Mouse (Mus musculus): ENCODE results near the gene Bgn.

Gene Bgn

DNA sequence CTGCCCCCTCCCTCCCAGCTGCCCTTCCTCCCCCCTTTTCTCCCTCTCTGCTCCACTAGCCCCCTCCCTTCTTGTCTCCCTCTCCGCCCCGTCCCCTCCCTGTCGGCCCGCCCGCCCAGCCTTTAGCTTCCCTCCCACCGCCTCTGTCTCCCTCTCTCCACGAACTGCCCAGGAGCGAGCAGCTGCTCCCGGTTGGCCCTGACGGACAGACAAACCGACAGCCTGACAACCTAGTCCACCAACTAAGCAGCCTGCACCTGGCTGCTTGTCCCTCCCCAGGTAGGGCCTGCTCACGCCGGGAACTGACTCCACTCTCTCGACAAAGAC is at the start of gene Bgn:
Bgn (plus strand) TSS at position 119 of the 327 bp plus-strand sequence.
- DNase-seq (ENCODE audit: low spot score), result no peak

- no peak for DNase-seq (ENCODE audit: low spot score)
Observed at GRCm38 (mm10) chrX:73435252-73435651, 48.1 kb upstream of the Bgn start, which contains the start of gene Trex2. Gene Trex2, minus strand, starts transcription at chrX:73435344.

- no peak for DNase-seq (ENCODE audit: low spot score)
Observed at GRCm38 (mm10) chrX:73441428-73441827, 42.0 kb upstream of the Bgn start.

GRCm38 (mm10) chrX:73451949-73452348 is 31.5 kb upstream of the Bgn start:
- DNase-seq (ENCODE audit: low spot score), result no peak

DNA sequence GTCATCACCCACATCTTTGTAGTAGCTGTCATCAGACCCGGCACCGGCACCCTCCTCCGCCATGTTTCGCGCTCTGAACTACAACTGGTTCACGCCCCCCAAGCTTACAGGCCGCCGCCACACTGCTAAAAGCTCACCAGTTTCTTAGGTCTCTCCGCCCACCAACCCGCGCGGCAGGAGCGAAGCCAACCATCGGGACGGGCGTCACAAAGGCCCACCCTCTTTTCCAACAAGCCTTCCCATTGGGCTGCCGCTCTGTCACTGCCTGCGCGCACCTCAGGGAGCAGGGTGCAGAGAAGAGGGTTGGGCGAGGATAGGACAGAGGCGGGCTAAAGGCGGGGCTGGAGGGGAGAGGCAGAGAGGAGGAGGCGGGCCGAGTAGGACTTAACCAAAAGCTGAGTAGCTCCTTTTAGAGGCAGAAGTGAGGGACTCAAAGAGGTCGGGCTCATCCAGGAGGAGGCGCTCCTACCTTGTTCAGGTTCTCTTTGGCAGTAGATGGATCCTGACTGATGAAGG is 24.5 kb upstream of the Bgn start, which contains the start of gene Haus7:
Haus7 (minus strand) TSS at position 168 of the 516 bp plus-strand sequence.
- DNase-seq (ENCODE audit: low spot score), result peak; percentile 94

DNA sequence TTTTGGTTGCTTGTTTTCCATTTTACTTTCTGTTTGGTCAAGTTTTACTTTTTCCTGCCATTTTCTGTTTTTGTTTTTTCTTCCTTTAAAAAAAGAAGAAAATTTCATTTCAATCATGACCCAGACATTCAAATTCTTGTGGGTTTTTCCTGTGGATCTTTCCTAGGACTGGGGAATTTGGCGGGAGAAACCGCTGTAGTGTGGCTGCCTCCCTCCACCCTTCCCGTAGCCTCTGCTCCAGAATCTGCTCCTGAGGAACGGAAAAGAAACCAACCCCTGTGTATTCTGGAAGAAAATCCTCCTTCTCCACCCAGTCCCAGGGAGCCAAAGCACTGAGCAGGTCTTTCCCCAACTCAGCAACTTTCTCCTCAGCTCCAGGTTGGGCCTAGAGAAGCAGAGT is 22.6 kb upstream of the Bgn start:
- no peak for DNase-seq (ENCODE audit: low spot score)

GRCm38 (mm10) chrX:73465483-73466186 is 17.8 kb upstream of the Bgn start:
- peak; percentile 23 for DNase-seq (ENCODE audit: low spot score)

DNA sequence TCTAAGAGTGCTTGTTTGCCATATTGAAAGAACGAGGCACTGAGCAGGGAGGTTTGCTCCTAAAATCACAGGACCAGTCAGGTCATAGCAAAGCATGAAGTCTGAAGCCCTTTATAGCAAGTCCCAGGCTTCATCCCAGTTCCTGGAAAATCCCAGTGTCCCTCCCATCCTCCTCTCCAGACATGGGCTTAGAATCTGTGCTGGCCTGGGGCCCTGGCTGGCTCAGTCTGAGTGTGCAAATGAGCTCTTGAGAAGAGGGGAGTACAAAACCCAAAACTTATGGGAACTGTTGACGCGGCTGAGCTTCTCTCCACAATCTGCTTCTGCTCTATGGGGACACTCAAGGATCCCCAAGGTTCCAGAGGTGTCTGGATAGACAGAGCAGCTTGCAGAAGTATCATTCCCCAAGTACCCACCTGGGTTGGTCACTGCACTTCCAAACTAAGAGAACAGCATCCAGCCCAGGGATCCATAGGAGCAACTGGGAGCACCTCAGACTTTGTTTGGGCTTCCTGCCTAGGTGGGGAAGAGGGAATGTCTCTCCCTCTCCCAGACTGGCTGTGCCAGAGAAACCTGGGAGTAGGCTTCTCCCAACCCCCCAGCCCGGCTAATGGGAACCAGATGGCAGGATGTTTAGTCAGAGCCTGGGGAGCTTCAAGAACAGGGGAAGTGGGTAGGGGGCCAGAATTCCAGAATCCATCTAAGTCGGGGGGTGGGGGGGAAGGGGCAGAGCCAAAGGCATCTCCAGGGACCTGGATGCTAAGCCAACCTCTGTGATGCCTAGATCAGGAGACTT is 15.8 kb upstream of the Bgn start:
- DNase-seq (ENCODE audit: low spot score), result no peak

DNA sequence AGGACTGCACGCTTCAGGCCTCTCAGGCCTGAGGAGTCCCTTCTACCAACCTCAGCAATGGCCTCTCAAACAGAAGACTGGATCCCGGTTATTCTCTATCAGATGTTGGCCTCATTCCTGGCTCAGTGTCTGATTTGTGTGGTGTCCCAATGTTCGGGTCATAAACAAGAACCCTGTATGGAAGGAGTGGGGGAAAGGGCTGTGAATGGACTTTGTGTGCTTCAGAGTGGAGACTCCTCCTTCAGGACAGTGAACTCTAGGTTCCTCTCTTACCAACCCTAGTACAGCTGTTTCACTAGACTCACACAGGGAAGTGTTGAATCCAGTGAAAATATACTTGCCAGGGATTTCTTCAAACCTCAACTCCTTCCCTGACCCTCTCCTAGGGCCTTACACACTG is 15.1 kb upstream of the Bgn start:
- DNase-seq (ENCODE audit: low spot score), result no peak

- no peak for DNase-seq (ENCODE audit: low spot score)
Observed at GRCm38 (mm10) chrX:73468752-73469151, 14.7 kb upstream of the Bgn start.

GRCm38 (mm10) chrX:73471764-73472163 is 11.6 kb upstream of the Bgn start:
- DNase-seq (ENCODE audit: low spot score), result no peak

GRCm38 (mm10) chrX:73474340-73475165 is 8.8 kb upstream of the Bgn start:
- no peak for DNase-seq (ENCODE audit: low spot score)

DNA sequence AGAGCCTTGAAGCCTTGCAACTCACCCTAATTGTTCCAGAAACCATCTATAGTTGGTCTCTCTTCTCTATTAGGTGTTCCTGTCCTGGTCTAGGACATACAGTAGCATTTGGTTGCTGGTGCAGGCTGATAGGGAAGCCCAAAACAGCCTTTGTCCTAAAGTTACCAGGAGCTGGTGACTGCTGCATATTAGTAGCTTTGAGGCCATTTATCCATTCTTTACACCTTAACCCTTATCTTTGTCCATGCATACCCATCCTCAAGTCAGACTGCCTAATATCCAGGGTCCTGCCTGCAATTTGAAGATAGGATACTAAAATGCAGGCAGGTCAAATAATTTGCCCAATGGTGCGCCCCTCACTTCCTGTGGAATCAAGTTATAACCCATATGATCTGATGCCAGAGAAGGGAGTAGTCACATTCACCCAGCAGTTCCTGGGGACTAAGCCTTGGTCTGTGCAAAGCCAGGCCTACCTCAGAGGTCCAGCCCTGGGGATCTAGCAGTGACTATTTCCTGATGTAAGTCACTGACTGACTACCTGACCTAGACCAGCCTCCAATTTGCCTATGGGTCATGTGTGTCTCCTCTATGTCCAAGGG is 7.6 kb upstream of the Bgn start:
- DNase-seq (ENCODE audit: low spot score), result no peak

DNA sequence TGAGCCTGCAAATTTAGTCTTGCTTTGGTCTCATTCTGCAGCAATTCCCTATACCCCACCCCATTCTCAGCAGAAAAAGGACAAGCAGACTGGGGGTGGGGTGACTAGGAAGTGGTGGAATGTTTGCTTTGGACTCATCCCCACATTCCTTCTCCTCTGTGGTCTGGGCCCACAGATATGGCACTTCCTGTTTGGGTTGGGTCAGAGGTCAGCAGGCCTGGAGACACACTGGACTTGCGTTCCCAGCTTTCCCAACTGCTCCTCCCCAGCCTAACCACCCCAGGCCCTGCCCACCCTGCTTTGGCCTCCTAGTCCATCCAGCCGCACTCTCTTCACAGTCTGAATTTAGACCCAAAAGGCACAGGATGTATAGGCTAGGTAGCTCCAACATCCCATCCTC is 6.8 kb upstream of the Bgn start:
- peak; percentile 48 for DNase-seq (ENCODE audit: low spot score)

GRCm38 (mm10) chrX:73477500-73477899 is 5.9 kb upstream of the Bgn start:
- DNase-seq (ENCODE audit: low spot score), result no peak

- DNase-seq (ENCODE audit: low spot score), result no peak
Observed at GRCm38 (mm10) chrX:73479656-73480055, 3.7 kb upstream of the Bgn start.

GRCm38 (mm10) chrX:73480334-73480733 is 3.1 kb upstream of the Bgn start:
- DNase-seq (ENCODE audit: low spot score), result peak; percentile 19

DNA sequence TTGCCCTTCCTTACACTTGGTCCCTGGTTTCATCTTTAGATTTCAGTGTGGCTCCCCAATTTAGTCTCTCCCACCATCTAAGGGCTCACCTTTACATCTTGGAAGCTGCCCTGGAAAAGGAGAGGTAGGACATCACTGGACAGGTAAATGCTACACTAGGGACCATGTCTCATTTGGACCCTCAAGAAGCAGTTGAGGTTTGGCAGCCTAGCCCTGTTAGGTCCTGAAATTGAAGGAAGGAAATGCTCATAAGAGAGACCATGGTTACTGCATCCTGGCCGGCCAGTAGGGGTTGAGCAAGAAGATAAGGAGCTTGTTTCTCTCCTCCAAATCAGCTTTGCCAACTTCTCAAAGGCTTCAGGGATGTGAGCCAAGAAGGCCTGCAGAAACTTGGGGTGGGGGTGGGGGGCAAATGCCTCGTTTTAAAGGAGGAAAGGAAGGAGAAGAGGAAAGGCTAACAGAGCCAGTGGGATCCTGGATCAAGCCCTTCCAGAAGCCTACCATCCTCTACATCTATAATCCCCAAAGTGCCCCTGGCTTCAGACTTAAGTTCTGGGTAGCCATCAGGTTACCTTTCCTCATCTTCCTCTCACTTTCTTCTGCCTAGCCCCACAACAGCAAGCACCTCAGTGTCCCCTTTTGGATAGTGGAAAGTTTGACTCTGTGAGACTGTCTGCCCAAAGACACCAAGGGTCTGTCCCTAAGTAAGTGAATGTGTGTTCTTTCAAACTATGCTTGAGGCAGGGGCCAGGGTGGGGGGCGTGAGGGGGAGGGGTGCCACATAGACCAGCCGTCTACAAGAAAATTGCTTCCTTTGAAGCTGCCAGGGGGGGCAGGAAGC is 539 bp upstream of the Bgn start:
- DNase-seq (ENCODE audit: low spot score), result no peak

DNA sequence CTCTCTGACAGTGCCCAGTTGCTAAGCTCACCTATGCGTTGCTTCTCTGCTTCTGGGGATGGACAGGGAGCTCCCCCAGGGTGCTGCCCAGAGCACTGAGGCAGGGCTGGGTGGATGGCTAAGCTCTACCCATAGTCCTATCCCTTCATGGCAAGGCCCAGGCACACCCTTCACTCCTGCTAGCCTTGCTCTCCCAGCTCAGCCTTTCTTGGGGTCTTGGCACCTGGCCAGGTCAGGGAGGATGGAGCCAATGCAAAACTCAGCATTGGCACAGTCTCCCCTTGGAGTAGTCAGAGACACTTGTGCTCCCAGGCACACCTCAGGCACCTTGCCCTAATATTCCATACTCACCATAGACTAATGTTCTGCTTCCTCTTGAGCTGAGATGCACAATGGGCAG is 674 bp downstream of the Bgn start:
- DNase-seq (ENCODE audit: low spot score), result no peak

GRCm38 (mm10) chrX:73484870-73485269 is 1.5 kb downstream of the Bgn start:
- DNase-seq (ENCODE audit: low spot score), result no peak

DNA sequence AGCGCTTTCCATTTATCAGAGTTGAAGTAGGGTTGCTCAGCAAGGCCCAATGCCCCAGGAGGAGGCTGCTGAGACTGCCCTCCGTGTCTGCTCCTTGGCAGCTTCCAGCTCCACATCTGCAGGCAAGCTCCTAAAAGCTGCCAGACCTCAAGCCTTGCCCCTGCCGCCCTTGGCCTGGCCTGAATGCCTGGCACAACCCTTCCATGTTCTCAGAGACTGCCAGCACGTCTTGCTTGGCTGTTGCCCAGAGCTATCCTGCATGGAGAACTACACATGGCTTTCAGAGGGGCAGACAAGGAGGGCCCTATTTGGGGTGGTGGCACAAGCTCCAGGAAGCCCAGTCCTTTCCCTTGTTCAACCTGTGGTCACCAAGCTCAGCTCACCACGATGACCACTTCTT is 3.5 kb downstream of the Bgn start:
- DNase-seq (ENCODE audit: low spot score), result no peak

All from testis, postnatal 14 days (tissue).